Mouse (Mus musculus) stomach, postnatal 0 days (tissue): ENCODE measurements around the gene Fcrla.
"Not testable (repeated sequence)": the region's sequence is repeated elsewhere in the genome, so short reads cannot be mapped to it uniquely, and the experiment has no call there.

Experiments
- CTCF ChIP-seq: IDR thresholded peaks from 2 replicates; pipeline ENCODE4 v1.5.1; 2016; ENCODE audit warnings: antibody characterized with exemption, low read depth, mild to moderate bottlenecking, moderate library complexity
- EP300 ChIP-seq: optimal IDR thresholded peaks from 2 replicates; pipeline ENCODE3; 2016; ENCODE audit warnings: antibody characterized with exemption

- not testable (repeated sequence) for TF ChIP-seq CTCF, EP300
Observed at GRCm38 (mm10) chr1:170944151-170944550, 16.8 kb upstream of the Fcrla start.
